Mouse (Mus musculus): Measurements from ENCODE around the gene Hcn4. TPM values are rescaled to one million over a fixed set of nuclear protein-coding genes. Genes with fewer than 3 reads are reported as not detected.

The Hcn4 gene
- polyA plus RNA-seq, 1 experiment from 2014 or later: 0.64 TPM

- WGBS: 57% methylated on average over 9 of the region's 9 CpGs
These were observed 6.8 kb upstream of the Hcn4 start for GRCm38 (mm10) chr9:58816458-58816857.

DNA sequence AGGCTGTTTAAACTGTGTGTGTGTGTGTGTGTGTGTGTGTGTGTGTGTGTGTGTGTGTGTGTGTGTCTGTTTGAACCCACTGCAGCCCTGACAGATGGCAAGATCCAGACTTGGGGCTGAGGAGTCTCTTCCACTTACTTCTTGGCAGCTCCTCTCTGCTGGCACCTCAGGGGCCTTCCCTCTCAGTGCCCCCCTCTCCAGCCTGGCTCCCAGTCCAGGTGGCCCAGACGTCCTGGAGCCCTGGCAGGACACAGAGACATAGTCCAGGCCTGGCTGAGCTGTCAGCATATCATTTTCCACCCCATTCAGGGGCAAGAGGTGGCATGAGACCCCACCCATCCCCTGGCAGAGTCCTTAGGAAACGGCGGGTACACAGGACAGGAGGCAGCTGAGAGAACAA is 5.5 kb upstream of the Hcn4 start:
- peaks cover 13% of the 10 kb centered on the region; the same call in 1 of the 2 replicates for H3K4me1 ChIP-seq
- H3K27me3 ChIP-seq: peaks cover 49% of the 10 kb centered on the region
- no peak overlapping the region for H3K4me2 ChIP-seq (replicated peaks)
- ATAC-seq (ENCODE audit: insufficient number of reproducible peaks, insufficient read depth, low FRiP score, low TSS enrichment): no peak
- no peaks in the 10 kb centered on the region for H3K9me3 ChIP-seq
- no peak overlapping the region for H3K27ac ChIP-seq
- H3K9ac ChIP-seq: no peak overlapping the region
- H3K36me3 ChIP-seq: no peaks in the 10 kb centered on the region
- H3K4me3 ChIP-seq: no peak overlapping the region
- 50% methylated on average over 3 of the region's 3 CpGs for WGBS

More at GRCm38 (mm10) chr9:58816458-58816857, 6.8 kb upstream of the Hcn4 start:
- no peaks in the 10 kb centered on the region for H3K36me3 ChIP-seq
- H3K4me3 ChIP-seq: no peak overlapping the region
- no peak for ATAC-seq (ENCODE audit: insufficient number of reproducible peaks, insufficient read depth, low FRiP score, low TSS enrichment)
- H3K27me3 ChIP-seq: peaks cover 44% of the 10 kb centered on the region
- H3K9ac ChIP-seq: no peak overlapping the region
- H3K4me1 ChIP-seq: peaks cover 6% of the 10 kb centered on the region; the same call in 1 of the 2 replicates
- H3K9me3 ChIP-seq: no peaks in the 10 kb centered on the region
- no peak overlapping the region for H3K4me2 ChIP-seq (replicated peaks)
- H3K27ac ChIP-seq: no peak overlapping the region

DNA sequence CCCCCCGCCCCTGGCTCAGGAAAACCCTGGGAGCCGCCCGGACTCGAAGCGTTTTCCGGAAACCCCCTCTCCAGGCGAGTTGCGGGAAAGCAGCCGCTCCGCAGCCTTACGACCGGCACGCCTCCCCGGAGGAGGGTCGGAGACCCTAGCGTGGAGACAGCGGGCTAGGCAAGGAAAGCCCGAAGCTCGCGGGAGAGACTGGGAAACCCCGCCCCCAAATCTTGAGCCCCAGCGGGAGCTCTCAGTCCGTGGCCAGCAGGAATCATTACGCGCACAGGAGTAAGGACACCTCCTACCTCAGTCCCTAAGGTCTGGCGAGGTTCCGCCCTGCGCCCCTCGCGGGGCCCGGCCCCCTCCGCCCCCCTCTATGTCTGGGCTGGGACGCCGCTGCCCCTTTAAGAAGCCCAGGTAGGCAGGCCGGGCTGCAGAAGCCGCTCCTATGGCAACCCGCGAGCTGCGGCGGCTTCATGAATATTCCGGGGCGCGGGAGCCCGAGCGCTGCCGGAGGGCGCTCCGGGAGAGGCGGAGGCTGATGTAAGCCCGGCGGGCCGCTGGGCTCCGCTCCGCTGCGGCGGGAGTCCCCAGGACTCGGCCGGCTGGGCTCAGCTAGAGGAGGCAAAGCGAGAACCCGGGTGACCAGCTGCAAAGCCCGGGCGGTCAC is 651 bp upstream of the Hcn4 start:
- H3K9me3 ChIP-seq: no peaks in the 10 kb centered on the region
- no peaks in the 10 kb centered on the region for H3K36me3 ChIP-seq
- peak overlapping the region; percentile 99 for H3K4me2 ChIP-seq (replicated peaks)
- peak overlapping the region; percentile 71 for H3K4me3 ChIP-seq
- WGBS: under 1% methylated on average over 61 of the region's 62 CpGs
- H3K27me3 ChIP-seq: peaks cover 69% of the 10 kb centered on the region
- H3K9ac ChIP-seq: peak overlapping the region; percentile 69
- 0 out of 2 replicates have a peak overlapping the region, but pooled peaks have one; percentile 41 for H3K27ac ChIP-seq
- H3K4me1 ChIP-seq: peaks cover 12% of the 10 kb centered on the region; the same call in 1 of the 2 replicates
- peak; percentile 79 for ATAC-seq (ENCODE audit: insufficient number of reproducible peaks, insufficient read depth, low FRiP score, low TSS enrichment)

- H3K9me3 ChIP-seq: no peaks in the 10 kb centered on the region
- H3K4me1 ChIP-seq: peaks cover 12% of the 10 kb centered on the region; the same call in 1 of the 2 replicates
- ATAC-seq (ENCODE audit: insufficient number of reproducible peaks, insufficient read depth, low FRiP score, low TSS enrichment): no peak
- H3K27ac ChIP-seq: no peak overlapping the region
- peak overlapping the region; percentile 99 for H3K4me2 ChIP-seq (replicated peaks)
- H3K4me3 ChIP-seq: peak overlapping the region; percentile 71
- H3K36me3 ChIP-seq: no peaks in the 10 kb centered on the region
- WGBS: under 1% methylated on average over 35 of the region's 35 CpGs
- H3K27me3 ChIP-seq: peaks cover 59% of the 10 kb centered on the region
- peak overlapping the region; percentile 69 for H3K9ac ChIP-seq
These were observed 655 bp downstream of the Hcn4 start for GRCm38 (mm10) chr9:58823918-58824215.

GRCm38 (mm10) chr9:58829627-58830026 is 6.4 kb downstream of the Hcn4 start:
- Histone ChIP-seq H3K9ac (no peak overlapping the region), H3K4me3 (no peak overlapping the region), H3K27me3 (peaks cover 20% of the 10 kb centered on the region), H3K9me3 (no peaks in the 10 kb centered on the region), H3K27ac (no peak overlapping the region), H3K4me1 (no peaks in the 10 kb centered on the region), H3K36me3 (no peaks in the 10 kb centered on the region), H3K4me2 (replicated peaks) (no peak overlapping the region)
- WGBS: 40% methylated on average over 4 of the region's 4 CpGs
- no peak for ATAC-seq (ENCODE audit: insufficient number of reproducible peaks, insufficient read depth, low FRiP score, low TSS enrichment)

- Histone ChIP-seq H3K4me2 (replicated peaks) (no peak overlapping the region), H3K36me3 (no peaks in the 10 kb centered on the region), H3K9me3 (no peaks in the 10 kb centered on the region), H3K27ac (no peak overlapping the region), H3K27me3 (no peaks in the 10 kb centered on the region), H3K9ac (no peak overlapping the region), H3K4me3 (no peak overlapping the region), H3K4me1 (no peaks in the 10 kb centered on the region)
- 67% methylated on average over 3 of the region's 3 CpGs for WGBS
- ATAC-seq (ENCODE audit: insufficient number of reproducible peaks, insufficient read depth, low FRiP score, low TSS enrichment): no peak
These were observed 9.7 kb downstream of the Hcn4 start for GRCm38 (mm10) chr9:58832939-58833338.

DNA sequence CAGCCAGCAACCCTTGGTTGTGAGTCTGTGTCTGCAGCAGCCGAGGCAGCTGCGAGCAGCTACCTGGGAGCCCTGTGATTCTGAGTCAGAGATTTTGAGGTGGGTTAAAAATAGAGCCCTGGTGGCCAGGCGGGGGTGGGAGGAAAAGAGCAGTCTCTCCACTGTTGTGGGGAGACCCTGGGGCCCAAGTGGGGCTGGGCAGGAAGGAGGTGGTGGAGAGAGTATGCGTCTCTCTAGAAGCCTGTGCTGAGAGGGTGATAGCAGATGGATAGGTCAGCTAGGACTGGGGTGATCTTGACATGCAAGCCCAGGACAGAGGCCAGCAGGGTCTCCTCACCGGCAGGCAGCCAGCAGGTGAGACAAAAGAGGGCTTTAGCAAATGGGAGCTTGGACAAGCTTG is 14.0 kb downstream of the Hcn4 start:
- Histone ChIP-seq H3K27me3 (no peaks in the 10 kb centered on the region), H3K9me3 (no peaks in the 10 kb centered on the region), H3K36me3 (no peaks in the 10 kb centered on the region), H3K27ac (no peak overlapping the region), H3K4me2 (replicated peaks) (no peak overlapping the region), H3K9ac (no peak overlapping the region), H3K4me3 (no peak overlapping the region), H3K4me1 (no peaks in the 10 kb centered on the region)
- ATAC-seq (ENCODE audit: insufficient number of reproducible peaks, insufficient read depth, low FRiP score, low TSS enrichment): no peak
- 59% methylated on average over 5 of the region's 5 CpGs for WGBS

DNA sequence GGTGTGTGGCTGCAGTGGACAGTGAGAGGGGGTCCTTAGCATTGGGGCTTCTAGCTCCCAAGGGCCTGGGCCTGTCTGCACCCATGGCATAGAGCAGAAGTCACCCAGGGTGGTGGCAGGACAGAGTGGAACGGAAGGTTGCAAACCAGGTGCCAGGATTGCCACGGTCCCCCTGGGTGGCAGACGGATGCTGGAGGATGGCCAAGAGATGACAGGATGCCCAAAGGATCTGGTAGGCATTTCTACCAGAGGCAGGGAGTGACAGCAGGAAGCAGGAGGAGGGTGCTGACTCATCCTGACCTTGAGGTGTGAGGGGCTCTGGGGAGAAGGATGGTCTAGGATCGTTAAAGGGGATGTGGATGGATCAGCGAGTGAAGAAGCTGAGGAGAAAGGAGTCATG is 15.3 kb downstream of the Hcn4 start:
- Histone ChIP-seq H3K4me3 (no peak overlapping the region), H3K27ac (no peak overlapping the region), H3K4me2 (replicated peaks) (no peak overlapping the region), H3K9ac (no peak overlapping the region), H3K36me3 (no peaks in the 10 kb centered on the region), H3K4me1 (no peaks in the 10 kb centered on the region), H3K27me3 (no peaks in the 10 kb centered on the region), H3K9me3 (no peaks in the 10 kb centered on the region)
- WGBS: 89% methylated on average over 5 of the region's 5 CpGs
- no peak for ATAC-seq (ENCODE audit: insufficient number of reproducible peaks, insufficient read depth, low FRiP score, low TSS enrichment)

DNA sequence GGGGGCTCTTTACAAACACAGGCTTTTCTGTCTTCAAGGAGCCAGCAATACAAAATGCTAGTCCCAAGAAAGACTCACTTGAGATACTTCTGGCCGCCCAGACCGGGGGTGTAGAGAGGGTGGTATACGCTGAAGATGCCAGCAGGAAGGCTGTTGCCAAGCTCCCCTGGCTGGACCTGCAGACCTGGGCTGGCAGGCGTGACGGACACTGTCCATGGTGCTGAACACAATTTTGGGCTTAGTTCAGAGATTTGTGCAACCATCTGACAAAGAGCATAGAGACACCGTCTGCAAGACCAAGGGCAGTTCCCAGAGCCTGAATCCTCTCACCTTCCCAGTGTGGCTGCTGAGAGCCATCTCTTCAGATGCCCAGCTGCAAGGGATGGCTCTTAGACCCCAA is 18.4 kb downstream of the Hcn4 start:
- no peaks in the 10 kb centered on the region for H3K27me3 ChIP-seq
- no peaks in the 10 kb centered on the region for H3K36me3 ChIP-seq
- 19% methylated on average over 6 of the region's 6 CpGs for WGBS
- H3K4me2 ChIP-seq (replicated peaks): no peak overlapping the region
- ATAC-seq (ENCODE audit: insufficient number of reproducible peaks, insufficient read depth, low FRiP score, low TSS enrichment): no peak
- H3K9ac ChIP-seq: no peak overlapping the region
- H3K9me3 ChIP-seq: no peaks in the 10 kb centered on the region
- H3K4me3 ChIP-seq: no peak overlapping the region
- H3K4me1 ChIP-seq: no peaks in the 10 kb centered on the region
- H3K27ac ChIP-seq: no peak overlapping the region

- 84% methylated on average over 3 of the region's 3 CpGs for WGBS
- no peaks in the 10 kb centered on the region for H3K9me3 ChIP-seq
These were observed 21.4 kb downstream of the Hcn4 start for GRCm38 (mm10) chr9:58844597-58844996.

DNA sequence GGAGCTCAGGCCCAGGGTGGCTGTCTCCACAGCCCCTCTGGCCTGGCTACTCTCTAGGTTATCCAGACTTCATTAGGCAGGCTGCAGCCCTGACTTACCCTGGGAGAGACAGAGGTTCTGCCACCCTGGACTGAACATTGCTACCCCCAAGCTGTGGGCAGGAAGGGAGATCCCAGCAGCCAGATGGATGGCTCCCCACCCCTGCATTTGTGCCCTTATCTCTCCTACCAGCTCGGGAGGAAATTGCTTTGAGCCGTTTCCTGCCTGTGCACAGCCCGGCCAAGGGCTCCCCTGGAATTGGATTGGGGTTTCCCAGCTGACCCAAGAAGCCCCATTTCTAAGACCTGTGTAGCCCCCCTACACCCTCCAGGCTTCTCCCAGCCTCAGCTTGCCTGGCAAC is 23.8 kb downstream of the Hcn4 start:
- no peak for ATAC-seq (ENCODE audit: insufficient number of reproducible peaks, insufficient read depth, low FRiP score, low TSS enrichment)
- WGBS: 30% methylated on average over 3 of the region's 3 CpGs
- Histone ChIP-seq H3K9me3 (no peaks in the 10 kb centered on the region), H3K4me3 (no peak overlapping the region), H3K27ac (no peak overlapping the region), H3K9ac (no peak overlapping the region), H3K27me3 (no peaks in the 10 kb centered on the region), H3K36me3 (no peaks in the 10 kb centered on the region), H3K4me2 (replicated peaks) (no peak overlapping the region), H3K4me1 (0 out of 2 replicates have a peak, but pooled peaks cover 6% of the 10 kb centered on the region)

More at GRCm38 (mm10) chr9:58844597-58844996, 21.4 kb downstream of the Hcn4 start:
- Histone ChIP-seq H3K9ac (no peak overlapping the region), H3K27me3 (no peaks in the 10 kb centered on the region), H3K4me1 (0 out of 2 replicates have a peak, but pooled peaks cover 6% of the 10 kb centered on the region), H3K4me3 (no peak overlapping the region), H3K27ac (no peak overlapping the region), H3K4me2 (replicated peaks) (no peak overlapping the region), H3K36me3 (no peaks in the 10 kb centered on the region)
- ATAC-seq (ENCODE audit: insufficient number of reproducible peaks, insufficient read depth, low FRiP score, low TSS enrichment): no peak

GRCm38 (mm10) chr9:58847676-58848075 is 24.5 kb downstream of the Hcn4 start:
- Histone ChIP-seq H3K4me2 (replicated peaks) (no peak overlapping the region), H3K4me3 (no peak overlapping the region), H3K27ac (no peak overlapping the region), H3K4me1 (0 out of 2 replicates have a peak, but pooled peaks cover 6% of the 10 kb centered on the region), H3K9ac (no peak overlapping the region), H3K9me3 (no peaks in the 10 kb centered on the region), H3K27me3 (no peaks in the 10 kb centered on the region), H3K36me3 (no peaks in the 10 kb centered on the region)
- ATAC-seq (ENCODE audit: insufficient number of reproducible peaks, insufficient read depth, low FRiP score, low TSS enrichment): no peak
- 77% methylated on average over 7 of the region's 7 CpGs for WGBS

All from embryonic facial prominence, embryonic 12.5 days (tissue).